Mouse (Mus musculus) CH12.LX (cell line): ENCODE measurements around the gene Mn1. TPM values are rescaled to one million over a fixed set of nuclear protein-coding genes. Genes with fewer than 3 reads are reported as not detected.

ENCODE experiments used
- DNase-seq: peaks from one replicate; pipeline ENCODE4 v3.0.0-alpha.2; 2013; ENCODE audit errors: extremely low read depth
- H3K27ac ChIP-seq: 2 replicates; pipeline ENCODE4 v1.5.1; 2012; ENCODE audit warnings: low read depth, mild to moderate bottlenecking, control low read depth, moderate library complexity; ENCODE audit not compliant: insufficient read depth
- H3K27me3 ChIP-seq: replicated peaks from 2 replicates; pipeline ENCODE3; 2012; ENCODE audit warnings: inconsistent platforms
- H3K36me3 ChIP-seq, 2 experiments: replicated peaks in 1 of 2; 2 replicates each; pipeline versions ENCODE3 to v1.6.1; 2012; ENCODE audit warnings: inconsistent platforms in 1 of 2, low read length in 1 of 2, mild to moderate bottlenecking in 1 of 2, mixed read lengths in 1 of 2, moderate library complexity in 1 of 2; ENCODE audit not compliant: control insufficient read depth in 1 of 2, insufficient read depth in 1 of 2
- H3K4me1 ChIP-seq, 2 experiments: 2 replicates each; pipeline ENCODE4 v1.6.1; 2012; ENCODE audit warnings: inconsistent platforms in 1 of 2, moderate library complexity in 1 of 2; ENCODE audit not compliant: insufficient read depth in 2 of 2, control insufficient read depth in 1 of 2
- H3K4me2 ChIP-seq: 2 replicates; pipeline ENCODE4 v1.6.1; 2012; ENCODE audit warnings: low read depth, mild to moderate bottlenecking, control low read depth; ENCODE audit not compliant: poor library complexity, insufficient read depth, severe bottlenecking
- H3K4me3 ChIP-seq, 3 experiments: fragments of 150-350 bp in 1 of 3; sonication (generic) in 1 of 3; replicated peaks in 1 of 3; 2 replicates each; pipeline versions ENCODE3 to v1.5.1; 2011 to 2012; ENCODE audit warnings: low read depth in 2 of 3, low read length in 2 of 3, mild to moderate bottlenecking in 2 of 3, moderate library complexity in 2 of 3, control low read depth in 1 of 3, improper control_type of control experiment in 1 of 3, inconsistent platforms in 1 of 3, mixed read lengths in 1 of 3; ENCODE audit not compliant: poor library complexity in 1 of 3
- H3K79me2 ChIP-seq: replicated peaks from 2 replicates; pipeline ENCODE4 v1.6.1; 2012; ENCODE audit warnings: mild to moderate bottlenecking, moderate library complexity; ENCODE audit not compliant: control insufficient read depth, poor library complexity, insufficient read depth, severe bottlenecking; ENCODE audit errors: extremely low read depth
- H3K9ac ChIP-seq: 2 replicates; pipeline ENCODE4 v1.6.1; 2012; ENCODE audit warnings: low read depth, mild to moderate bottlenecking, control low read depth, moderate library complexity; ENCODE audit not compliant: insufficient read depth
- H3K9me3 ChIP-seq: replicated peaks from 2 replicates; pipeline ENCODE3; 2012; ENCODE audit warnings: low read length, inconsistent platforms, mixed read lengths
- BHLHE40 ChIP-seq: IDR thresholded peaks from 2 replicates; pipeline ENCODE4 v1.6.1; 2011; ENCODE audit warnings: mild to moderate bottlenecking, low read depth, low read length, improper control_type of control experiment
- CHD2 ChIP-seq: IDR thresholded peaks from 2 replicates; pipeline ENCODE4 v1.6.1; 2011; ENCODE audit warnings: low read length, improper control_type of control experiment
- E2F4 ChIP-seq: IDR thresholded peaks from 2 replicates; pipeline ENCODE4 v1.6.1; 2011; ENCODE audit warnings: low read depth, low read length, improper control_type of control experiment; ENCODE audit not compliant: insufficient replicate concordance
- ETS1 ChIP-seq: conservative IDR thresholded peaks from 2 replicates; pipeline ENCODE4 v1.6.1; 2012; ENCODE audit warnings: low read depth, mild to moderate bottlenecking, inconsistent platforms, low read length, improper control_type of control experiment, moderate library complexity
- IRF4 ChIP-seq: IDR thresholded peaks from 2 replicates; pipeline ENCODE4 v1.6.1; 2014; ENCODE audit warnings: low read depth, mild to moderate bottlenecking, inconsistent platforms, low read length, improper control_type of control experiment
- MAFK ChIP-seq: IDR thresholded peaks from 2 replicates; pipeline ENCODE4 v1.6.1; 2011; ENCODE audit warnings: low read length, improper control_type of control experiment; ENCODE audit not compliant: insufficient replicate concordance
- MAX ChIP-seq: IDR thresholded peaks from 2 replicates; pipeline ENCODE4 v1.6.1; 2011; ENCODE audit warnings: low read length, improper control_type of control experiment
- MAZ ChIP-seq: IDR thresholded peaks from 2 replicates; pipeline ENCODE4 v1.6.1; 2012; ENCODE audit warnings: low read depth, mild to moderate bottlenecking, inconsistent platforms, low read length, improper control_type of control experiment, moderate library complexity
- MXI1 ChIP-seq: IDR thresholded peaks from 2 replicates; pipeline ENCODE4 v1.6.1; 2011; ENCODE audit warnings: mild to moderate bottlenecking, low read depth, low read length, improper control_type of control experiment
- NRF1 ChIP-seq: IDR thresholded peaks from 2 replicates; pipeline ENCODE4 v1.6.1; 2014; ENCODE audit warnings: low read depth, mild to moderate bottlenecking, inconsistent platforms, low read length, improper control_type of control experiment, moderate library complexity
- PAX5 ChIP-seq: IDR thresholded peaks from 2 replicates; pipeline ENCODE4 v1.6.1; 2012; ENCODE audit warnings: low read length, inconsistent platforms, mixed read lengths
- POLR2AphosphoS2 ChIP-seq: IDR thresholded peaks from 2 replicates; pipeline ENCODE4 v1.6.1; 2011; ENCODE audit warnings: low read depth, low read length, improper control_type of control experiment
- RCOR1 ChIP-seq: conservative IDR thresholded peaks from 2 replicates; pipeline ENCODE4 v1.6.1; 2012; ENCODE audit warnings: low read depth, mild to moderate bottlenecking, inconsistent platforms, low read length, improper control_type of control experiment
- SIN3A ChIP-seq: IDR thresholded peaks from 2 replicates; pipeline ENCODE4 v1.6.1; 2012; ENCODE audit warnings: low read length, improper control_type of control experiment, inconsistent platforms
- SMC3 ChIP-seq: IDR thresholded peaks from 2 replicates; pipeline ENCODE4 v1.6.1; 2011; ENCODE audit warnings: low read depth, low read length, improper control_type of control experiment
- UBTF ChIP-seq: IDR thresholded peaks from 2 replicates; pipeline ENCODE4 v1.6.1; 2012; ENCODE audit warnings: low read depth, mild to moderate bottlenecking, inconsistent platforms, low read length, improper control_type of control experiment, moderate library complexity
- USF1 ChIP-seq: IDR thresholded peaks from 2 replicates; pipeline ENCODE4 v1.6.1; 2014; ENCODE audit warnings: low read depth, mild to moderate bottlenecking, inconsistent platforms, low read length, improper control_type of control experiment
- USF2 ChIP-seq: conservative IDR thresholded peaks from 2 replicates; pipeline ENCODE4 v1.6.1; 2011; ENCODE audit warnings: low read depth, low read length, improper control_type of control experiment
- ZC3H11A ChIP-seq: IDR thresholded peaks from 2 replicates; pipeline ENCODE4 v1.6.1; 2012; ENCODE audit warnings: low read depth, mild to moderate bottlenecking, inconsistent platforms, low read length, improper control_type of control experiment
- ZMIZ1 ChIP-seq: IDR thresholded peaks from 2 replicates; pipeline ENCODE4 v1.6.1; 2012; ENCODE audit warnings: low read depth, mild to moderate bottlenecking, inconsistent platforms, low read length, improper control_type of control experiment
- ZNF384 ChIP-seq: IDR thresholded peaks from 2 replicates; pipeline ENCODE4 v1.6.1; 2012; ENCODE audit warnings: low read depth, low read length, improper control_type of control experiment, inconsistent platforms
- dilution Hi-C: fragments of 300-500 bp; cut with MboI; formaldehyde crosslinking; loops from 2 replicates; pipeline ENCODE4 v1.14.3; 2020; ENCODE audit warnings: low sequenced_read_pairs; ENCODE audit not compliant: extremely low pct_unique_long_range_greater_than_20kb, extremely low pct_ligation_motif_present
- in situ Hi-C: fragments of 300-500 bp; cut with MboI; formaldehyde crosslinking; loops from 3 replicates; pipeline ENCODE4 v1.14.3; 2019; ENCODE audit warnings: low sequenced_read_pairs, low pct_ligation_motif_present, low pct_unique_long_range_greater_than_20kb, mixed read lengths
- polyA plus RNA-seq: library from polyadenylated mRNA; unstranded; fragments of >175 nt; gene quantifications from 2 replicates; pipeline ENCODE4 v1.2.1, GENCODE M21; 2012; ENCODE audit warnings: low read depth; ENCODE audit not compliant: insufficient read length
- total RNA-seq, 2 experiments: library from RNA; depleted of rRNA; stranded (reverse); fragments of 300-350 nt in 1 of 2; fragments of >200 nt in 1 of 2; gene quantifications; 2 replicates each; pipeline ENCODE4 v1.2.3; 2012 to 2014

The Mn1 gene
- total and polyA plus RNA-seq, 3 experiments = not detected

DNA sequence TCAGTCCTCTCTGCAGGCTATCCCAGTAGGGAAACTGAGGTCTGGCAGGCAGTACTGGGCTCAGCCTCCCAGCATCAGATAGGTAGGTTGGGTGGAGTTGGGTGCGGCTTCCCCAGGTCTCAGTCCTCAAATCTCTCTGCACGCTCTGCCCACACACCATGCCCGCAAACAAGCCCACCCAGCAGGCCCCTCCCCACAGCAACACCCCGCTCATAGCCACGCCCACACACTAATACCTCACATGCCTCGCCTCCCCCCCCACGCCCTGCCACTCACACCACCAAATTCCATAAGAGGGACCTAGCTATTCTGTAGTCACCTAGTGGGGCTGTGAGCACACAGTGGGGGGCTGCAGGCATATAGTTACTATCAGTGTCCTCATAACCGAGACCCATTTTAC is 21.7 kb downstream of the Mn1 start:
- Histone ChIP-seq H3K79me2 (no peaks in the 10 kb centered on the region), H3K9me3 (peaks cover 91% of the 10 kb centered on the region), H3K4me1 (no peaks in the 10 kb centered on the region), H3K4me2 (no peak overlapping the region), H3K27ac (no peak overlapping the region), H3K27me3 (no peaks in the 10 kb centered on the region), H3K9ac (no peak overlapping the region), H3K36me3 (no peaks in the 10 kb centered on the region), H3K4me3 (no peak overlapping the region)
- dilution Hi-C loops (no loop called here), in situ Hi-C loops (no loop called here)
- no peak for DNase-seq
- no peak for TF ChIP-seq UBTF
- no peak for TF ChIP-seq E2F4
- TF ChIP-seq SMC3 = no peak
- no peak for TF ChIP-seq IRF4
- TF ChIP-seq BHLHE40 = no peak
- TF ChIP-seq MAFK = no peak

- Histone ChIP-seq H3K79me2 (no peaks in the 10 kb centered on the region), H3K36me3 (no peaks in the 10 kb centered on the region), H3K4me2 (no peak overlapping the region), H3K27ac (no peak overlapping the region), H3K27me3 (no peaks in the 10 kb centered on the region), H3K9ac (no peak overlapping the region), H3K4me3 (no peak overlapping the region), H3K4me1 (no peaks in the 10 kb centered on the region), H3K9me3 (peaks cover 92% of the 10 kb centered on the region)
- dilution Hi-C loops (no loop called here), in situ Hi-C loops (no loop called here)
- TF ChIP-seq MAZ (no peak), NRF1 (no peak), ZMIZ1 (no peak), MAX (no peak), RCOR1 (no peak), MAFK (no peak), SIN3A (no peak), CHD2 (no peak), ZC3H11A (no peak), ZNF384 (no peak), USF2 (no peak), POLR2AphosphoS2 (no peak), USF1 (no peak), IRF4 (no peak), MXI1 (no peak), UBTF (no peak), PAX5 (no peak), ETS1 (no peak)
- DNase-seq = no peak
These were observed 23.1 kb downstream of the Mn1 start for GRCm38 (mm10) chr5:111440264-111440663.
